Mouse (Mus musculus) liver, adult 2 months (tissue): Measurements from ENCODE around the gene Eif3f.

Source experiments
- CTCF ChIP-seq: fragments of 200-500 bp; IDR thresholded peaks from 2 replicates; pipeline ENCODE4 v1.5.1; 2011; ENCODE audit warnings: low read depth, low read length, control low read depth
- POLR2A ChIP-seq: fragments of 200-500 bp; IDR thresholded peaks from 2 replicates; pipeline ENCODE4 v1.6.1; 2011; ENCODE audit warnings: low read length, control low read depth; ENCODE audit not compliant: insufficient read depth; ENCODE audit errors: extremely low read depth

DNA sequence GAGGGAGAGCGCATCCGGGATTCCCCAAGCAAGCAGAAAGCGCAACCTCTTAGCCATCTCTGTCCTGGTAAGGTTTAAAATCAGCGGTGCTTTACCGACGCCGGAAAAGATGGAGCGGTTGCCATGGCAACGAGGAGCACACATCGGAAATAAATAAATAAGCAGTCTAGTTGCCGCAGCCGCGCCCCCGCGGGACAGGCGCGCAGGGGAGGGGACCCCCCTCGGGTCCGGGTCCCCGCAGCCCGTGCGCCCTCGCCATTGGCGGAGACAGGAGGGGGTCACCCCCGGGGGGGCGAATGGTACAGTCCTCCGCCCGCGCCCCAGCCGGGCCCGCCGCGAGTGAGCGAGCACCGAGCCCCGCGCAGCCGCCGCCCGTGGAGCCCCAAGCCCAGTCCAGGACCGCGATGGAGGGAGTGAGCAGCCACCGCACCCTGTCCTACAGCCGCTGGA, 16.1 kb downstream of the Eif3f start, which contains the start of gene Tub:
- no peak for TF ChIP-seq CTCF
- no peak for TF ChIP-seq POLR2A
